Mouse (Mus musculus) embryo, embryonic 11 days (tissue): ENCODE data around the gene Nckipsd.

ENCODE experiments used
- DNase-seq: peaks from one replicate; pipeline ENCODE4 v3.0.0-alpha.2; 2015

The Nckipsd gene

GRCm38 (mm10) chr9:108852976-108853375 lies 44.8 kb downstream of the Nckipsd start, which contains the start of gene Slc26a6:
Slc26a6 (plus strand) TSS chr9:108853283.
- DNase-seq = no peak

- DNase-seq = peak; percentile 97
Observed at GRCm38 (mm10) chr9:108853635-108854240, 45.6 kb downstream of the Nckipsd start.

DNA sequence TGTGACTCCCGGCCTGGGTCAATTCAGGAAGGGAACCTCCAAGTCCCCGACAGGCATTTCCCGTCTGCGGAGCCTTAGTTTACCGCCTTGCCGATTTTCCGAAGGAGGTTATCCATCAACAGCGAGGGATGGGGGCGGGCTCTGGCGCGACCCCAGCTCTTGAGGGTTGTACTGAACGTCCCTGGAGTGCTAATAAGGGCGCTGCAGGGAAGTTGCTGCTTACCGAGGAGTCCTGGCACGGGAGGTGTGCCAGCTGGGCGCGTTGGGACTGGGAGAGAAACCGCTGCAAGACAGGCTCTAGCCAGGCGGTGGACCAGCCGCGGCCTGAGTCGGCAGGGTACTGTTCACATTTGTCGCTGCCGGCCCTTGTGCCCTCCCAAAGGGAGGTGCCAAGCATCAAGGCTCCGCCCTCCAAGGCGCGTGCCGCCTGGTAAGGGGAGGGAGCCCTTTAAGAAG lies 46.1 kb downstream of the Nckipsd start:
- DNase-seq = peak; percentile 94

GRCm38 (mm10) chr9:108855335-108855734 lies 47.2 kb downstream of the Nckipsd start:
- no peak for DNase-seq

DNA sequence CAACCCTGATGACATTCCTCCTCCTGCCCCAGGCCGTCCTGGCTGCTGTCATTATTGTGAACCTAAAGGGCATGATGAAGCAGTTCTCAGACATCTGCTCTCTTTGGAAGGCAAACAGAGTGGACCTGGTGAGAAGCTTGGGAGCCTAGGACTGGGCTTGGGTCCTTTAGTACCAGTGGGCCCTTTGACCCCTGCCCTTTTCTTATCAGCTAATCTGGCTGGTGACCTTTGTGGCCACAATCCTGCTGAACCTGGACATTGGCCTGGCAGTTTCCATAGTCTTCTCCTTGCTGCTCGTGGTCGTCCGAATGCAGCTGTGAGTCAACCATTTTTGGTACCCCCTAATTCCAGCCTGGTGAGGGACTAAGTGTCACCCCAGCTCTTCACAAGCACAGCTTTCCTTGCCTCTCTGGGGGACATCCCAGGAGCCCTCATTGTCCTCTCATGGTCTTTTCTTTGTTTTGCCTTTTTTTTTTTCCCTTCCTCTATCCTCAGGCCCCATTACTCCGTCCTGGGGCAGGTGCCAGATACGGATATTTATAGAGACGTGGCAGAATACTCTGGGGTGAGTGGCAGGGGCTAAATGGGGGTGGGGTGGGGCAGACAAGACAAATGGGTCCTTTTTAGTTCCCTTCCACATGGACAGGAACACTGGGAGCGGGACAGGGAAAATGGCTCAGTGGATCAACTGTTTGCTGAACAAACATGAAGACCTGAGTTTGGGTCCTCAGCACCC lies 50.8 kb downstream of the Nckipsd start:
- DNase-seq = no peak
